Mouse (Mus musculus) bone marrow macrophage, adult 2 months (primary cell): ENCODE measurements around the gene Fzd9. TPM values are rescaled to one million over a fixed set of nuclear protein-coding genes. Genes with fewer than 3 reads are reported as not detected.

Experiments
- H3K27ac ChIP-seq: 2 replicates; pipeline ENCODE4 v1.5.1; 2012; ENCODE audit warnings: low read depth, low read length; ENCODE audit not compliant: insufficient read depth
- H3K4me1 ChIP-seq: 2 replicates; pipeline ENCODE4 v1.6.1; 2012; ENCODE audit warnings: low read length; ENCODE audit not compliant: control insufficient read depth, insufficient read depth
- H3K4me3 ChIP-seq: 2 replicates; pipeline ENCODE4 v1.5.1; 2012; ENCODE audit warnings: mild to moderate bottlenecking, low read length, moderate library complexity; ENCODE audit not compliant: insufficient read depth
- CTCF ChIP-seq: IDR thresholded peaks from 2 replicates; pipeline ENCODE4 v1.5.1; 2012; ENCODE audit warnings: low read depth, mild to moderate bottlenecking, low read length, moderate library complexity
- POLR2A ChIP-seq: IDR thresholded peaks from 2 replicates; pipeline ENCODE4 v1.6.1; 2012; ENCODE audit warnings: mild to moderate bottlenecking, low read depth, low read length, borderline replicate concordance
- polyA plus RNA-seq: library from polyadenylated mRNA; stranded (reverse); fragments of >200 nt; gene quantifications from 2 replicates; pipeline ENCODE4 v1.2.4, GENCODE M21; 2012; ENCODE audit not compliant: missing spikeins, insufficient read depth, insufficient read length

Gene Fzd9
- not detected in 2 replicates for polyA plus RNA-seq

- no peak for TF ChIP-seq POLR2A
- TF ChIP-seq CTCF = no peak
- Histone ChIP-seq H3K27ac (no peak within 1 kb of the TSS), H3K4me3 (peak within 1 kb of the TSS; percentile 58), H3K4me1 (peaks cover 2% of the 10 kb centered on the region; the same call in 1 of the 2 replicates)
Observed at GRCm38 (mm10) chr5:135251079-135251454, at the start of gene Fzd9. Fzd9 (minus strand) TSS chr5:135251230.

GRCm38 (mm10) chr5:135292001-135292400 lies 41.0 kb upstream of the Fzd9 start:
- H3K4me3 ChIP-seq = no peak overlapping the region
- H3K27ac ChIP-seq = no peak overlapping the region
- H3K4me1 ChIP-seq = no peaks in the 10 kb centered on the region
- TF ChIP-seq CTCF (no peak), POLR2A (no peak)

- TF ChIP-seq POLR2A (no peak), CTCF (no peak)
- Histone ChIP-seq H3K4me1 (no peaks in the 10 kb centered on the region), H3K27ac (no peak overlapping the region), H3K4me3 (no peak overlapping the region)
Observed at GRCm38 (mm10) chr5:135291193-135291592, 40.2 kb upstream of the Fzd9 start.

GRCm38 (mm10) chr5:135290703-135291102 lies 39.7 kb upstream of the Fzd9 start:
- Histone ChIP-seq H3K27ac (no peak overlapping the region), H3K4me3 (no peak overlapping the region), H3K4me1 (no peaks in the 10 kb centered on the region)
- TF ChIP-seq POLR2A (no peak), CTCF (no peak)

- no peak for TF ChIP-seq POLR2A
- TF ChIP-seq CTCF = no peak
- H3K4me3 ChIP-seq = no peak overlapping the region
Observed at GRCm38 (mm10) chr5:135286926-135287325, 35.9 kb upstream of the Fzd9 start.

GRCm38 (mm10) chr5:135286185-135286584 lies 35.2 kb upstream of the Fzd9 start:
- H3K4me3 ChIP-seq = no peak overlapping the region
- TF ChIP-seq POLR2A (no peak), CTCF (peak; percentile 48)
- no peak overlapping the region for H3K27ac ChIP-seq
- no peaks in the 10 kb centered on the region for H3K4me1 ChIP-seq

More at GRCm38 (mm10) chr5:135286926-135287325, 35.9 kb upstream of the Fzd9 start:
- Histone ChIP-seq H3K27ac (no peak overlapping the region), H3K4me1 (no peaks in the 10 kb centered on the region)

- H3K4me1 ChIP-seq = no peaks in the 10 kb centered on the region
- H3K27ac ChIP-seq = no peak overlapping the region
- H3K4me3 ChIP-seq = no peak overlapping the region
- TF ChIP-seq POLR2A (no peak), CTCF (no peak)
Observed at GRCm38 (mm10) chr5:135285211-135285610, 34.2 kb upstream of the Fzd9 start.

- H3K4me3 ChIP-seq = no peak overlapping the region
- TF ChIP-seq POLR2A = no peak
- no peak for TF ChIP-seq CTCF
- H3K27ac ChIP-seq = no peak overlapping the region
- no peaks in the 10 kb centered on the region for H3K4me1 ChIP-seq
Observed at GRCm38 (mm10) chr5:135280226-135280625, 29.2 kb upstream of the Fzd9 start.

GRCm38 (mm10) chr5:135276597-135276996 lies 25.6 kb upstream of the Fzd9 start:
- H3K27ac ChIP-seq = no peak overlapping the region
- no peak overlapping the region for H3K4me3 ChIP-seq
- H3K4me1 ChIP-seq = no peaks in the 10 kb centered on the region
- TF ChIP-seq CTCF (no peak), POLR2A (no peak)

GRCm38 (mm10) chr5:135274663-135275396 lies 23.8 kb upstream of the Fzd9 start:
- H3K27ac ChIP-seq = no peak overlapping the region
- no peaks in the 10 kb centered on the region for H3K4me1 ChIP-seq
- TF ChIP-seq POLR2A = no peak
- TF ChIP-seq CTCF = no peak
- no peak overlapping the region for H3K4me3 ChIP-seq
